14 mouse cellular contexts compared by ENCODE assay signal in genomic region chr9:40469403-40470137, GRCm38 (mm10).
DNase-seq lines count a peak whose midpoint lies in the region; ATAC-seq and TF ChIP-seq lines count a peak whose summit lies in the region.
"Had no signal": no experiment of that assay in that cellular context is flagged by ENCODE, and none has a peak within 500 bp of the region (broad histone marks: within the 10 kb centered on the region; RNA-seq: fewer than 3 reads in every experiment).

No protein-coding gene starts in this region.

- no peaks in the 10 kb centered on the region for H3K9me3 ChIP-seq in heart, embryonic 10.5 days
- no peaks in the 10 kb centered on the region for H3K9me3 ChIP-seq in hindbrain, postnatal 0 days (ENCODE audit: low read length)
- H3K9me3 ChIP-seq in hindbrain, embryonic 12.5 days (replicated peaks): no peaks in the 10 kb centered on the region
- H3K9me3 ChIP-seq: liver, embryonic 15.5 days had no signal

- peak; percentile 90 for ATAC-seq in hindbrain, postnatal 0 days
- no peak for ATAC-seq in hindbrain, embryonic 12.5 days (ENCODE audit: low FRiP score)
- peak; percentile 31; the same call in 1 of the 2 replicates for ATAC-seq in megakaryocyte progenitor cell, adult 5-6 weeks (replicated peaks; ENCODE audit: poor library complexity)
- ATAC-seq: midbrain, embryonic 16.5 days had no signal

- WGBS in heart, embryonic 10.5 days: 34% methylated on average over 15 of the region's 15 CpGs
- WGBS in hindbrain, postnatal 0 days: 52% methylated on average over 15 of the region's 15 CpGs
- 56% methylated on average over 15 of the region's 15 CpGs for WGBS in hindbrain, embryonic 12.5 days
- WGBS in thymus, adult 2 months: 70% methylated on average over 15 of the region's 15 CpGs

- no peak overlapping the region for H3K4me2 ChIP-seq in hindbrain, postnatal 0 days (ENCODE audit: low read depth, low read length)
- no peak overlapping the region for H3K4me2 ChIP-seq in hindbrain, embryonic 12.5 days (replicated peaks)
- H3K4me2 ChIP-seq: liver, embryonic 15.5 days had no signal

- H3K9ac ChIP-seq in hindbrain, postnatal 0 days (replicated peaks; ENCODE audit: low read length): no peak overlapping the region
- no peak overlapping the region for H3K9ac ChIP-seq in hindbrain, embryonic 12.5 days
- H3K9ac ChIP-seq: liver, embryonic 15.5 days had no signal

- peak overlapping the region; percentile 48; the same call in 1 of the 2 replicates for H3K27ac ChIP-seq in heart, embryonic 10.5 days
- H3K27ac ChIP-seq in hindbrain, postnatal 0 days: no peak overlapping the region
- H3K27ac ChIP-seq in hindbrain, embryonic 12.5 days: no peak overlapping the region
- H3K27ac ChIP-seq in thymus, adult 2 months (ENCODE audit: control insufficient read depth, insufficient read depth, low read length): no peak overlapping the region
- H3K27ac ChIP-seq: gastrocnemius, adult 2 months; liver, embryonic 15.5 days had no signal

- no peak for TF ChIP-seq CTCF in hindbrain, postnatal 0 days (IDR thresholded peaks at IDR 0.05; ENCODE audit: low read depth)
- TF ChIP-seq CTCF in thymus, adult 2 months (IDR thresholded peaks at IDR 0.05; ENCODE audit: borderline replicate concordance, control insufficient read depth, extremely low read depth, insufficient read depth, low read length, poor library complexity): no peak

- H3K36me3 ChIP-seq in heart, embryonic 10.5 days: no peaks in the 10 kb centered on the region
- no peaks in the 10 kb centered on the region for H3K36me3 ChIP-seq in hindbrain, postnatal 0 days (ENCODE audit: insufficient read depth, low read length)
- no peaks in the 10 kb centered on the region for H3K36me3 ChIP-seq in hindbrain, embryonic 12.5 days
- H3K36me3 ChIP-seq in thymus, adult 2 months (ENCODE audit: control insufficient read depth, insufficient read depth, low read length): no peaks in the 10 kb centered on the region
- H3K36me3 ChIP-seq: liver, embryonic 15.5 days had no signal

- no peak for TF ChIP-seq POLR2A in thymus, adult 2 months (IDR thresholded peaks at IDR 0.05; ENCODE audit: control insufficient read depth, extremely low read depth, insufficient read depth, low read length, poor library complexity)

- H3K4me3 ChIP-seq in heart, embryonic 10.5 days: peak overlapping the region; percentile 17
- no peak overlapping the region for H3K4me3 ChIP-seq in hindbrain, postnatal 0 days (ENCODE audit: low read length)
- H3K4me3 ChIP-seq in hindbrain, embryonic 12.5 days: no peak overlapping the region
- H3K4me3 ChIP-seq in thymus, adult 2 months (ENCODE audit: control insufficient read depth, insufficient read depth, low read length): no peak overlapping the region
- H3K4me3 ChIP-seq: gastrocnemius, adult 2 months; liver, embryonic 15.5 days had no signal

- peak; percentile 81 for DNase-seq in heart, embryonic 10.5 days (ENCODE audit: low spot score)
- DNase-seq in heart, postnatal 4 days: no peak
- peak; percentile 49 for DNase-seq in hindbrain, postnatal 0 days (ENCODE audit: low spot score)
- DNase-seq in thymus, adult 2 months: peak; percentile 19
- DNase-seq in thymus, postnatal 10 days (ENCODE audit: low spot score in 2 of 2): no peak
- DNase-seq in gastrocnemius, postnatal 10 days: no peak
- DNase-seq: adrenal gland, postnatal 25 days; cerebellum, postnatal 25 days; gastrocnemius, adult 2 months; kidney, postnatal 14 days had no signal

- H3K4me1 ChIP-seq in heart, embryonic 10.5 days: peaks cover 11% of the 10 kb centered on the region
- no peaks in the 10 kb centered on the region for H3K4me1 ChIP-seq in hindbrain, postnatal 0 days (ENCODE audit: insufficient read depth, low read length)
- H3K4me1 ChIP-seq in hindbrain, embryonic 12.5 days: no peaks in the 10 kb centered on the region
- H3K4me1 ChIP-seq in thymus, adult 2 months (replicated peaks; ENCODE audit: control insufficient read depth, insufficient read depth, low read length): peaks cover 3% of the 10 kb centered on the region; the same call in 1 of the 2 replicates
- H3K4me1 ChIP-seq: liver, embryonic 15.5 days had no signal

- peaks cover 8% of the 10 kb centered on the region; the same call in 1 of the 2 replicates for H3K27me3 ChIP-seq in heart, embryonic 10.5 days (ENCODE audit: insufficient read depth, poor library complexity, severe bottlenecking)
- H3K27me3 ChIP-seq in hindbrain, postnatal 0 days (ENCODE audit: insufficient read depth, low read length): no peaks in the 10 kb centered on the region
- H3K27me3 ChIP-seq in hindbrain, embryonic 12.5 days: no peaks in the 10 kb centered on the region
- no peaks in the 10 kb centered on the region for H3K27me3 ChIP-seq in thymus, adult 2 months (ENCODE audit: control insufficient read depth, insufficient read depth, low read length)
- H3K27me3 ChIP-seq: liver, embryonic 15.5 days had no signal

Comparison
In these comparisons a context has a peak if more than half of its experiments do, and no peak if none do; other contexts are left out.
1. DNase-seq: peak in heart, embryonic 10.5 days (single experiment), hindbrain, postnatal 0 days (single experiment) and thymus, adult 2 months (single experiment); none in heart, postnatal 4 days (single experiment), thymus, postnatal 10 days (0 of 2) and gastrocnemius, postnatal 10 days (single experiment).